Mouse (Mus musculus) hindbrain, embryonic 14.5 days (tissue): ENCODE measurements around the gene Tsg101. TPM values are rescaled to one million over a fixed set of nuclear protein-coding genes. Genes with fewer than 3 reads are reported as not detected.

Source experiments
- ATAC-seq: fragments of 200-750 bp; cut with Nextera tagmentation; 2 replicates; pipeline ENCODE4 v1.8.0; 2017; ENCODE audit warnings: moderate number of reproducible peaks, mild to moderate bottlenecking, moderate TSS enrichment, moderate library complexity; ENCODE audit not compliant: low FRiP score
- DNase-seq: peaks from one replicate; pipeline ENCODE4 v3.0.0-alpha.2; 2015; ENCODE audit warnings: low spot score
- H3K27ac ChIP-seq: fragments of 300-500 bp; sonication (generic); 2 replicates; pipeline ENCODE4 v1.5.1; 2014; ENCODE audit warnings: mild to moderate bottlenecking, moderate library complexity
- H3K27me3 ChIP-seq: fragments of 300-500 bp; sonication (generic); 2 replicates; pipeline ENCODE4 v1.6.1; 2014; ENCODE audit warnings: mild to moderate bottlenecking, low read length, mixed read lengths; ENCODE audit not compliant: control insufficient read depth, insufficient read depth
- H3K36me3 ChIP-seq: fragments of 300-500 bp; sonication (generic); replicated peaks from 2 replicates; pipeline ENCODE4 v1.6.1; 2014; ENCODE audit not compliant: control insufficient read depth, insufficient read depth
- H3K4me1 ChIP-seq: fragments of 300-500 bp; sonication (generic); replicated peaks from 2 replicates; pipeline ENCODE4 v1.6.1; 2014; ENCODE audit warnings: antibody characterized with exemption, low read length, mixed read lengths; ENCODE audit not compliant: control insufficient read depth, insufficient read depth
- H3K4me2 ChIP-seq: fragments of 300-500 bp; sonication (generic); replicated peaks from 2 replicates; pipeline ENCODE4 v1.6.1; 2014; ENCODE audit warnings: mild to moderate bottlenecking, moderate library complexity
- H3K4me3 ChIP-seq: fragments of 300-500 bp; sonication (generic); replicated peaks from 2 replicates; pipeline ENCODE4 v1.5.1; 2014; ENCODE audit warnings: mild to moderate bottlenecking, low read length
- H3K9ac ChIP-seq: fragments of 300-500 bp; sonication (generic); 2 replicates; pipeline ENCODE4 v1.6.1; 2014
- H3K9me3 ChIP-seq: fragments of 300-500 bp; sonication (generic); 2 replicates; pipeline ENCODE4 v1.6.1; 2016; ENCODE audit warnings: low read length; ENCODE audit not compliant: control insufficient read depth
- WGBS: fragments of 180-500 bp; shearing (Covaris S2); extraction: QIAGEN DNeasy Blood & Tissue Kit; methylation state at CpG from one replicate; pipeline ENCODE4 v1.1.7; 2014; 5-methylcytosine and 5-hydroxymethylcytosine counted together
- polyA plus RNA-seq: library from polyadenylated mRNA; unstranded; fragments of >200 nt; fragmentation: Nextera tagmentation; extraction: Ambion mirVana; gene quantifications from 2 replicates; pipeline ENCODE4 v1.2.1, GENCODE M21; 2014

Tsg101 gene
- polyA plus RNA-seq, 1 experiment from 2014 or later, result 362 TPM

DNA sequence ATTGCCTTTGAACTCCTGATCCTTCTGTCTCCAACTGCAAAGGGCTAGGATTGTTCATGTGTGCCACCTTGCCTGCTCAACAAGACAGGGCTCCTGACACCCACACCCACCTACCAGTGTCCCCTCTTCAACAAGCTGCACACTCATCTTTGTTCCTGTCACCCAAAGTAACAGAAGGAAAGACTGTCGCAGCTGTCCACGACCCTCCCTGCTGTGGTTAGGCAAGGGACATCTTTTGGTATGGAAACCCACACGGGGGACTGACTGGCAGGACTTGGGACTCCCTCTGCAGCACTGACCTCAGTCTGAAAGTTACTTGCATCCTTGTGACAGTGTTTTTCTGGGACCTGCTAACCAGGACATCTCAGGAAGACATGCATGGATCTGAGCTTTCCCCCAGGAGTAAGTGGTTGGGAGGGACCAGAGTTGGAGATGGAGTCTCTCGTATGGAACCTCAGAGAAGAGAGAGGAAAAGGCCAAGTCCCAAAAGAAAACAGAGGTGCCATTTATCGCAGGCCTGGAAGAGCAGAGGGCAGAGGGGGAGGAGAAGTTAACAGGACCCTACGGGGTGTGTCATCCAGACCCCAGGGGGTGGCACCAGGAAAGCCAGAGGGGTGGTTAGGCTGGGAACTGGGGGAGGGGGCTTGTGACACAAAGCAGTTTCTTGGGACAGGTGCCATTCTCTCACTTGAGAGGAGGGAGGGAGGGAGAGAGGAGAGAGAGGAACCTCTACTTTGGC lies 78.8 kb downstream of the Tsg101 start, which contains the start of gene Ldha:
Gene Ldha, plus strand, starts transcription at position 689 of the 739 bp plus-strand sequence.
- Histone ChIP-seq H3K36me3 (no peaks in the 10 kb centered on the region), H3K4me2 (no peak within 1 kb of the TSS), H3K4me1 (peaks cover 14% of the 10 kb centered on the region), H3K27me3 (no peaks in the 10 kb centered on the region), H3K27ac (no peak within 1 kb of the TSS), H3K4me3 (no peak within 1 kb of the TSS), H3K9me3 (no peaks in the 10 kb centered on the region), H3K9ac (no peak within 1 kb of the TSS)
- ATAC-seq (no peak), DNase-seq (no peak)
- WGBS, result 33% methylated on average over 6 of the region's 6 CpGs

DNA sequence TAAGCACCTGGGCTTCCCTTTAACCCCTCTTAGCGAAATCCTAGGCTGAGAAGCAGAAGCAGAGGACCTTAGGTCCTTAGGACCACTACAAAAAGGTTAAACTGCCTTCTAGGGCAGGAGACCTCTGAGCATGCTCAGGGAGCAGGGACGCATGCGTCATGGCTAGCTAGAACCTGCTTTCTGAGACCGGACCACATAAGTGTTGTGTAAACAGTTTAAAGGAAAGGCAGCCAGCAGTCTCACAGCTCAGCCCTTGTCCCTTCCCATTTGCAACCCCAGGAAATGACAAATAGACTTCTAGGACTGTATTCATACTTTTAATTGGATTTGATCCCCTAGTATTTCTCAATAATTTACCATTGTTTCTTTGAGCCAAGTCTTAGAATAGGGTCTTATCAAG lies 79.4 kb downstream of the Tsg101 start:
- Histone ChIP-seq H3K4me2 (no peak overlapping the region), H3K4me1 (peaks cover 17% of the 10 kb centered on the region), H3K9me3 (no peaks in the 10 kb centered on the region), H3K36me3 (no peaks in the 10 kb centered on the region), H3K9ac (no peak overlapping the region), H3K27me3 (no peaks in the 10 kb centered on the region), H3K27ac (no peak overlapping the region), H3K4me3 (no peak overlapping the region)
- ATAC-seq (no peak), DNase-seq (no peak)
- 55% methylated on average over 4 of the region's 4 CpGs for WGBS

GRCm38 (mm10) chr7:46839861-46840260 lies 79.9 kb downstream of the Tsg101 start:
- Histone ChIP-seq H3K4me2 (no peak overlapping the region), H3K9me3 (no peaks in the 10 kb centered on the region), H3K4me3 (no peak overlapping the region), H3K27ac (no peak overlapping the region), H3K9ac (no peak overlapping the region), H3K4me1 (peaks cover 21% of the 10 kb centered on the region), H3K27me3 (no peaks in the 10 kb centered on the region), H3K36me3 (no peaks in the 10 kb centered on the region)
- DNase-seq (no peak), ATAC-seq (no peak)
- 81% methylated on average over 5 of the region's 5 CpGs for WGBS

DNA sequence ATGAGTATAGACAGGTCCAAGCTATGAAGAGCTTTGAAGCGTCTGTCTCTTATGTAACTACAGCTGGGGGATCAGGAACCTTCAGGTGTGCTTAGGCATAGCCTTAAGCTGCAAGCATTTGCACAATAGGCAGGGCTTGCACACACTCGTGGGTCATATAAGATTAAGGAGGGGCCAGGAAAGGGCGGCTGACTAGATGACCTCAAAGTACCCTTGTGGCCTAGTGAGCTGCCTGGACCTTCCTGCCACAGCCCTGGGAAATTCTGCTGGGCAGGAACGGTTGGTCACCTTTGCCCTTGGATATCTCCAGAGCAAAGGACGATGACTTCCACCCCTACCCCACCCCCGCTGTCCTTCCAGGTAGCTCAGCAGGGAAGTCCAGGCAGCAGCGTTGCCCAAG lies 80.3 kb downstream of the Tsg101 start:
- 39% methylated on average over 7 of the region's 7 CpGs for WGBS
- H3K9ac ChIP-seq, result no peak overlapping the region
- H3K36me3 ChIP-seq, result no peaks in the 10 kb centered on the region
- H3K4me1 ChIP-seq, result peaks cover 22% of the 10 kb centered on the region
- no peaks in the 10 kb centered on the region for H3K9me3 ChIP-seq
- ATAC-seq, result no peak
- H3K27ac ChIP-seq, result peak overlapping the region; percentile 24; the same call in 1 of the 2 replicates
- no peak overlapping the region for H3K4me3 ChIP-seq
- no peaks in the 10 kb centered on the region for H3K27me3 ChIP-seq
- no peak for DNase-seq
- H3K4me2 ChIP-seq, result no peak overlapping the region

Other genes starting within 250 kb of the Tsg101 start
- gene Tph1, start 247.4 kb downstream of the Tsg101 start, polyA plus RNA-seq, result 0.19 and 0.70 TPM in 2 replicates
- gene Saal1, start 209.3 kb downstream of the Tsg101 start, polyA plus RNA-seq, result 16.6 and 16.8 TPM in 2 replicates
- 0.08 TPM in 1 of 2 replicates, not detected in the other for gene Saa3, start 204.3 kb downstream of the Tsg101 start, polyA plus RNA-seq
- gene Saa4, start 187.4 kb downstream of the Tsg101 start, polyA plus RNA-seq, result not detected in 2 replicates
- gene Saa1, start 177.0 kb downstream of the Tsg101 start, polyA plus RNA-seq, result not detected in 2 replicates
- gene Saa2, start 168.2 kb downstream of the Tsg101 start, polyA plus RNA-seq, result not detected in 2 replicates
- gene Hps5, start 123.9 kb downstream of the Tsg101 start, polyA plus RNA-seq, result 12.7 and 13.0 TPM in 2 replicates
- gene Gtf2h1, start 123.9 kb downstream of the Tsg101 start, polyA plus RNA-seq, result 36.1 and 43.8 TPM in 2 replicates
- 545 and 632 TPM in 2 replicates for gene Ldha, start 78.5 kb downstream of the Tsg101 start, polyA plus RNA-seq
- 0.19 and 0.29 TPM in 2 replicates for gene Ldhc, start 58.8 kb downstream of the Tsg101 start, polyA plus RNA-seq
- gene Uevld, start 38.6 kb upstream of the Tsg101 start, polyA plus RNA-seq, result 5.3 and 5.6 TPM in 2 replicates
- not detected in 2 replicates for gene Gm9999, start 63.6 kb upstream of the Tsg101 start, polyA plus RNA-seq
- 7.7 and 8.0 TPM in 2 replicates for gene Spty2d1, start 88.4 kb upstream of the Tsg101 start, polyA plus RNA-seq
- gene Tmem86a, start 130.6 kb upstream of the Tsg101 start, polyA plus RNA-seq, result 21.0 and 22.1 TPM in 2 replicates
- gene Ptpn5, start 213.7 kb upstream of the Tsg101 start, polyA plus RNA-seq, result 162 and 171 TPM in 2 replicates